In genomic region chr17:23676473-23677031, GRCm38 (mm10) we compare ENCODE assay signal across 8 mouse cellular contexts. TPM values are rescaled to one million over a fixed set of nuclear protein-coding genes. Genes with fewer than 3 reads are reported as not detected.
DNase-seq lines count a peak whose midpoint lies in the region; ATAC-seq lines count a peak whose summit lies in the region.

No protein-coding gene starts in this region.

- under 1% methylated on average over 37 of the region's 37 CpGs for WGBS in embryonic facial prominence, embryonic 15.5 days
- WGBS in neural tube, embryonic 12.5 days, result under 1% methylated on average over 37 of the region's 37 CpGs

- no peak for ATAC-seq in embryonic facial prominence, embryonic 15.5 days (ENCODE audit: insufficient number of reproducible peaks, low FRiP score, low TSS enrichment, low read depth)
- ATAC-seq in neural tube, embryonic 12.5 days (ENCODE audit: low FRiP score, low read depth), result no peak

- intact Hi-C loops in heart, postnatal 25 days (cut with DNase I), result loop anchor here (1.0 kb wide), 1 partner anchor 23 kb away; no protein-coding TSS in a partner anchor

- H3K27me3 ChIP-seq in embryonic facial prominence, embryonic 15.5 days, result peaks cover 34% of the 10 kb centered on the region
- peaks cover 64% of the 10 kb centered on the region for H3K27me3 ChIP-seq in neural tube, embryonic 12.5 days (replicated peaks)

- H3K4me1 ChIP-seq in embryonic facial prominence, embryonic 15.5 days, result peaks cover 47% of the 10 kb centered on the region
- H3K4me1 ChIP-seq in neural tube, embryonic 12.5 days, result peaks cover 37% of the 10 kb centered on the region

- peak overlapping the region; percentile 97 for H3K4me2 ChIP-seq in embryonic facial prominence, embryonic 15.5 days (replicated peaks)
- H3K4me2 ChIP-seq in neural tube, embryonic 12.5 days (replicated peaks), result peak overlapping the region; percentile 95

- H3K36me3 ChIP-seq in embryonic facial prominence, embryonic 15.5 days, result no peaks in the 10 kb centered on the region
- no peaks in the 10 kb centered on the region for H3K36me3 ChIP-seq in neural tube, embryonic 12.5 days

- peak overlapping the region; percentile 51 for H3K27ac ChIP-seq in embryonic facial prominence, embryonic 15.5 days (replicated peaks)
- H3K27ac ChIP-seq in neural tube, embryonic 12.5 days, result no peak overlapping the region

- no peaks in the 10 kb centered on the region for H3K9me3 ChIP-seq in embryonic facial prominence, embryonic 15.5 days (replicated peaks)
- no peaks in the 10 kb centered on the region for H3K9me3 ChIP-seq in neural tube, embryonic 12.5 days

- peak overlapping the region; percentile 73 for H3K4me3 ChIP-seq in embryonic facial prominence, embryonic 15.5 days (replicated peaks)
- peak overlapping the region; percentile 40 for H3K4me3 ChIP-seq in neural tube, embryonic 12.5 days

- H3K9ac ChIP-seq in embryonic facial prominence, embryonic 15.5 days, result peak overlapping the region; percentile 29; the same call in 1 of the 2 replicates
- peak overlapping the region; percentile 52 for H3K9ac ChIP-seq in neural tube, embryonic 12.5 days

- peak; percentile 57 for DNase-seq in embryo, embryonic 10 days (ENCODE audit: low spot score)
- DNase-seq in embryo, embryonic 9.5 days (ENCODE audit: extremely low spot score), result no peak
- peak; percentile 83 to 85 for DNase-seq in adrenal gland, adult 18-20 months (ENCODE audit: low spot score in 2 of 2)
- peak; percentile 29 for DNase-seq in heart, postnatal 25 days (ENCODE audit: low spot score)
- DNase-seq in liver, result peak; percentile 20
- no peak for DNase-seq in right cerebral cortex, postnatal 36 days (ENCODE audit: low spot score in 2 of 2)

RNA-seq across cellular contexts. Expression of gene Tnfrsf12a, which starts 0.7 kb away (rescaled TPM):
- total RNA-seq in adrenal gland, adult 18-20 months (2021), result 100 to 1,000 TPM; 224 to 359 TPM
- polyA plus RNA-seq in embryonic facial prominence, embryonic 15.5 days (2015; fragmentation: Nextera tagmentation; extraction: Ambion mirVana), result 29.5 and 33.2 TPM in 2 replicates
- total RNA-seq in heart, postnatal 25 days (2021), result 100 to 1,000 TPM in 1 of 2 experiments, 10 to 100 TPM in 1; 79.9 to 111 TPM
- polyA plus RNA-seq in neural tube, embryonic 12.5 days (2016; fragmentation: Nextera tagmentation; extraction: Ambion mirVana), result 3.1 and 3.9 TPM in 2 replicates

RNA-seq across cellular contexts. Expression of gene Cldn6, which starts 2.5 kb away (rescaled TPM):
- total RNA-seq in adrenal gland, adult 18-20 months (2021), result not detected
- 19.8 and 20.2 TPM in 2 replicates for polyA plus RNA-seq in embryonic facial prominence, embryonic 15.5 days (2015; fragmentation: Nextera tagmentation; extraction: Ambion mirVana)
- not detected for total RNA-seq in heart, postnatal 25 days (2021)
- 2.7 and 3.6 TPM in 2 replicates for polyA plus RNA-seq in neural tube, embryonic 12.5 days (2016; fragmentation: Nextera tagmentation; extraction: Ambion mirVana)

RNA-seq across cellular contexts. Expression of gene Thoc6, which starts 2.9 kb away (rescaled TPM):
- 10 to 100 TPM; 23.1 to 23.3 TPM for total RNA-seq in adrenal gland, adult 18-20 months (2021)
- 42.2 and 42.9 TPM in 2 replicates for polyA plus RNA-seq in embryonic facial prominence, embryonic 15.5 days (2015; fragmentation: Nextera tagmentation; extraction: Ambion mirVana)
- 10 to 100 TPM; 12.2 to 12.3 TPM for total RNA-seq in heart, postnatal 25 days (2021)
- polyA plus RNA-seq in neural tube, embryonic 12.5 days (2016; fragmentation: Nextera tagmentation; extraction: Ambion mirVana), result 54.0 and 57.6 TPM in 2 replicates

RNA-seq across cellular contexts. Expression of gene Hcfc1r1, which starts 3.2 kb away (rescaled TPM):
- 100 to 1,000 TPM; 153 to 154 TPM for total RNA-seq in adrenal gland, adult 18-20 months (2021)
- 95.7 and 102 TPM in 2 replicates for polyA plus RNA-seq in embryonic facial prominence, embryonic 15.5 days (2015; fragmentation: Nextera tagmentation; extraction: Ambion mirVana)
- 100 to 1,000 TPM; 193 to 207 TPM for total RNA-seq in heart, postnatal 25 days (2021)
- polyA plus RNA-seq in neural tube, embryonic 12.5 days (2016; fragmentation: Nextera tagmentation; extraction: Ambion mirVana), result 69.2 and 74.4 TPM in 2 replicates

RNA-seq across cellular contexts. Expression of gene Cldn9, which starts 7.3 kb away (rescaled TPM):
- not detected for total RNA-seq in adrenal gland, adult 18-20 months (2021)
- 13.8 and 18.3 TPM in 2 replicates for polyA plus RNA-seq in embryonic facial prominence, embryonic 15.5 days (2015; fragmentation: Nextera tagmentation; extraction: Ambion mirVana)
- not detected for total RNA-seq in heart, postnatal 25 days (2021)
- 0.74 and 1.9 TPM in 2 replicates for polyA plus RNA-seq in neural tube, embryonic 12.5 days (2016; fragmentation: Nextera tagmentation; extraction: Ambion mirVana)

Comparison
In these comparisons a context has a peak if more than half of its experiments do, and no peak if none do; other contexts are left out.
1. DNase-seq: peak in embryo, embryonic 10 days (single experiment), adrenal gland, adult 18-20 months (2 of 2), heart, postnatal 25 days (single experiment) and liver (single experiment); none in embryo, embryonic 9.5 days (single experiment) and right cerebral cortex, postnatal 36 days (0 of 2).